8 mouse cellular contexts compared by ENCODE assay signal in the genomic region with DNA sequence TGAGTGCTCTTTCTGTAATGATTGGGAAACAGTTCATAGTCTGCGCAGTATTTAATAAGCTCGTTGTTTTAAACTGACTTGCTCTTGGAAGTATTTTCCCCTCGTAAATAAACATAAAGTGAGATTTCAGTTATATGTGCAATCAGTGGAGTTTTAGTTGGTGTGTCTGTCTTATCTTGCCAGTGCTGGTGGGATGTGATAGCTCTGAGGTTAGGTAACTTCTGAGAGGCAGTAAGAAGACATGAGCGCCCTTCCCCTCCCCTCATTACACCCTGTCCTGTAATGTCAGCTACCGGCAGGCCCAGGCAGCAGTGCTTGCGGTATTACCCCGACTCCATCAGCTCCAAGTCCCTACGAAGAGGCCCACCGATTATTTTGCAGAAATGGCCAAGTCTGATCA. TPM values are rescaled to one million over a fixed set of nuclear protein-coding genes. Genes with fewer than 3 reads are reported as not detected.
DNase-seq lines count a peak whose midpoint lies in the region; ATAC-seq lines count a peak whose summit lies in the region.

No protein-coding gene starts in this region.

- peaks cover 33% of the 10 kb centered on the region for H3K36me3 ChIP-seq in heart, embryonic 16.5 days (ENCODE audit: control insufficient read depth, insufficient read depth)
- H3K36me3 ChIP-seq in midbrain, embryonic 12.5 days = peaks cover 40% of the 10 kb centered on the region

- DNase-seq in heart, postnatal 36 days = no peak
- DNase-seq in induced T-regulatory cell, adult 2 months (ENCODE audit: low read depth) = peak; percentile 9
- no peak for DNase-seq in embryo, embryonic 10.5 days (ENCODE audit: low spot score)
- DNase-seq in left cerebral cortex, adult 8-10 months (ENCODE audit: low spot score in 2 of 2) = no peak
- DNase-seq in right cerebral cortex, postnatal 4 days = no peak

- intact Hi-C loops in heart, postnatal 36 days (cut with DNase I) = loop anchor here (5.0 kb wide), 1 partner anchor 916 kb away; a partner anchor contains a TSS

- H3K4me2 ChIP-seq in heart, embryonic 16.5 days (ENCODE audit: low read depth, low read length) = peak overlapping the region; percentile 96
- peak overlapping the region; percentile 88 for H3K4me2 ChIP-seq in midbrain, embryonic 12.5 days (replicated peaks)

- peak overlapping the region; percentile 85; the same call in 1 of the 2 replicates for H3K9ac ChIP-seq in heart, embryonic 16.5 days (ENCODE audit: low read length)
- peak overlapping the region; percentile 76; the same call in 1 of the 2 replicates for H3K9ac ChIP-seq in midbrain, embryonic 12.5 days (replicated peaks)

- no peak for ATAC-seq in heart, embryonic 16.5 days (replicated peaks; ENCODE audit: extremely low read depth, insufficient read depth, low FRiP score)
- ATAC-seq in common myeloid progenitor, adult 5-6 weeks (replicated peaks; ENCODE audit: low read depth, poor library complexity, severe bottlenecking) = peak; percentile 33; the same call in 1 of the 2 replicates
- ATAC-seq in midbrain, embryonic 12.5 days (ENCODE audit: low FRiP score, low read depth) = no peak

- 83% methylated on average over 9 of the region's 9 CpGs for WGBS in heart, embryonic 16.5 days
- 92% methylated on average over 9 of the region's 9 CpGs for WGBS in midbrain, embryonic 12.5 days

- peaks cover 8% of the 10 kb centered on the region; the same call in 1 of the 2 replicates for H3K4me1 ChIP-seq in heart, embryonic 16.5 days (ENCODE audit: control insufficient read depth, insufficient read depth, low read length)
- peaks cover 11% of the 10 kb centered on the region for H3K4me1 ChIP-seq in midbrain, embryonic 12.5 days

- no peaks in the 10 kb centered on the region for H3K27me3 ChIP-seq in heart, embryonic 16.5 days (ENCODE audit: control insufficient read depth, insufficient read depth, low read length)
- H3K27me3 ChIP-seq in midbrain, embryonic 12.5 days = no peaks in the 10 kb centered on the region

- peaks cover 2% of the 10 kb centered on the region; the same call in 1 of the 2 replicates for H3K9me3 ChIP-seq in heart, embryonic 16.5 days (replicated peaks; ENCODE audit: control insufficient read depth, low read length)
- peaks cover 3% of the 10 kb centered on the region; the same call in 1 of the 2 replicates for H3K9me3 ChIP-seq in midbrain, embryonic 12.5 days

- H3K4me3 ChIP-seq in heart, embryonic 16.5 days (ENCODE audit: low read length) = peak overlapping the region; percentile 91
- peak overlapping the region; percentile 61; the same call in 1 of the 2 replicates for H3K4me3 ChIP-seq in midbrain, embryonic 12.5 days

- no peak overlapping the region for H3K27ac ChIP-seq in heart, embryonic 16.5 days (ENCODE audit: low read length)
- no peak overlapping the region for H3K27ac ChIP-seq in midbrain, embryonic 12.5 days (replicated peaks)

RNA-seq across cellular contexts. Expression of a gene that starts 1.2 kb away (rescaled TPM):
- 70.7 and 105 TPM in 2 replicates for polyA plus RNA-seq in heart, embryonic 16.5 days (2015; fragmentation: Nextera tagmentation; extraction: Ambion mirVana)
- total RNA-seq in heart, postnatal 36 days (2021) = 10 to 100 TPM; 38.0 to 39.1 TPM
- 98.3 and 123 TPM in 2 replicates for total RNA-seq in common myeloid progenitor, adult 5-6 weeks (2017)
- polyA plus RNA-seq in midbrain, embryonic 12.5 days (2016; fragmentation: Nextera tagmentation; extraction: Ambion mirVana) = 167 TPM in 2 replicates
- 10 to 100 TPM; 48.2 to 60.8 (median 56.0) TPM for total RNA-seq in left cerebral cortex, adult 8-10 months (2022)

RNA-seq across cellular contexts. Expression of a gene that starts 1.2 kb away (rescaled TPM):
- 0.33 and 0.54 TPM in 2 replicates for polyA plus RNA-seq in heart, embryonic 16.5 days (2015; fragmentation: Nextera tagmentation; extraction: Ambion mirVana)
- total RNA-seq in heart, postnatal 36 days (2021) = under 1 TPM in 1 of 2 experiments, not detected in 1; 0.05 TPM
- total RNA-seq in common myeloid progenitor, adult 5-6 weeks (2017) = 0.46 TPM in 1 of 2 replicates, not detected in the other
- polyA plus RNA-seq in midbrain, embryonic 12.5 days (2016; fragmentation: Nextera tagmentation; extraction: Ambion mirVana) = 0.92 and 1.5 TPM in 2 replicates
- total RNA-seq in left cerebral cortex, adult 8-10 months (2022) = 1 to 10 TPM in 1 of 4 experiments, under 1 TPM in 3; 0.65 to 1.1 (median 0.88) TPM

RNA-seq across cellular contexts. Expression of a gene that starts 37.0 kb away (rescaled TPM):
- polyA plus RNA-seq in heart, embryonic 16.5 days (2015; fragmentation: Nextera tagmentation; extraction: Ambion mirVana) = not detected in 2 replicates
- total RNA-seq in heart, postnatal 36 days (2021) = not detected
- total RNA-seq in common myeloid progenitor, adult 5-6 weeks (2017) = not detected in 2 replicates
- not detected in 2 replicates for polyA plus RNA-seq in midbrain, embryonic 12.5 days (2016; fragmentation: Nextera tagmentation; extraction: Ambion mirVana)
- not detected for total RNA-seq in left cerebral cortex, adult 8-10 months (2022)
